Mouse (Mus musculus): ENCODE measurements at regions not wholly inside any gene's neighbourhood (a gene's known extent, or its start where the extent isn't known, plus 50 kb on each side); places are given as distances from the start of the nearest gene placed in this dataset.

GRCm38 (mm10) chr11:64321900-64322425 lies 113.2 kb upstream of the Hs3st3a1 start:
- no peak for TF ChIP-seq CTCF (IDR thresholded peaks at IDR 0.05)
- TF ChIP-seq EP300 (IDR thresholded peaks at IDR 0.05), result no peak
- Histone ChIP-seq H3K4me2 (replicated peaks; ENCODE audit: low read depth, low read length) (no peak overlapping the region), H3K27me3 (replicated peaks; ENCODE audit: insufficient read depth, low read length) (no peaks in the 10 kb centered on the region), H3K4me3 (ENCODE audit: low read depth, low read length) (no peak overlapping the region), H3K36me3 (ENCODE audit: insufficient read depth, low read length) (no peaks in the 10 kb centered on the region), H3K9me3 (ENCODE audit: low read length) (no peaks in the 10 kb centered on the region), H3K4me1 (ENCODE audit: insufficient read depth, low read depth, low read length) (no peaks in the 10 kb centered on the region), H3K9ac (replicated peaks; ENCODE audit: low read depth) (no peak overlapping the region), H3K27ac (ENCODE audit: low read length) (no peak overlapping the region)
- DNase-seq (ENCODE audit: low spot score) (no peak), ATAC-seq (no peak)
- 76% methylated on average over 8 of the region's 8 CpGs for WGBS

GRCm38 (mm10) chr11:64317458-64317857 lies 117.7 kb upstream of the Hs3st3a1 start:
- ATAC-seq (no peak), DNase-seq (ENCODE audit: low spot score) (no peak)
- no peaks in the 10 kb centered on the region for H3K27me3 ChIP-seq (replicated peaks; ENCODE audit: insufficient read depth, low read length)
- H3K9ac ChIP-seq (replicated peaks; ENCODE audit: low read depth), result no peak overlapping the region
- no peaks in the 10 kb centered on the region for H3K36me3 ChIP-seq (ENCODE audit: insufficient read depth, low read length)
- H3K27ac ChIP-seq (ENCODE audit: low read length), result no peak overlapping the region
- no peak overlapping the region for H3K4me3 ChIP-seq (ENCODE audit: low read depth, low read length)
- H3K4me2 ChIP-seq (replicated peaks; ENCODE audit: low read depth, low read length), result no peak overlapping the region
- no peaks in the 10 kb centered on the region for H3K4me1 ChIP-seq (ENCODE audit: insufficient read depth, low read depth, low read length)
- H3K9me3 ChIP-seq (ENCODE audit: low read length), result no peaks in the 10 kb centered on the region
- WGBS, result 78% methylated on average over 6 of the region's 6 CpGs
- no peak for TF ChIP-seq CTCF (IDR thresholded peaks at IDR 0.05)

GRCm38 (mm10) chr11:64314997-64315396 lies 120.1 kb upstream of the Hs3st3a1 start:
- ATAC-seq (peak; percentile 35; the same call in 1 of the 2 replicates), DNase-seq (ENCODE audit: low spot score) (peak; percentile 48)
- Histone ChIP-seq H3K9me3 (ENCODE audit: low read length) (no peaks in the 10 kb centered on the region), H3K9ac (replicated peaks; ENCODE audit: low read depth) (no peak overlapping the region), H3K4me1 (ENCODE audit: insufficient read depth, low read depth, low read length) (no peaks in the 10 kb centered on the region), H3K27me3 (replicated peaks; ENCODE audit: insufficient read depth, low read length) (no peaks in the 10 kb centered on the region), H3K4me3 (ENCODE audit: low read depth, low read length) (no peak overlapping the region), H3K27ac (ENCODE audit: low read length) (no peak overlapping the region), H3K4me2 (replicated peaks; ENCODE audit: low read depth, low read length) (no peak overlapping the region), H3K36me3 (ENCODE audit: insufficient read depth, low read length) (no peaks in the 10 kb centered on the region)
- TF ChIP-seq CTCF (IDR thresholded peaks at IDR 0.05) (no peak), EP300 (IDR thresholded peaks at IDR 0.05) (no peak)
- 43% methylated on average over 5 of the region's 5 CpGs for WGBS

- H3K27ac ChIP-seq (ENCODE audit: low read length), result no peak overlapping the region
- H3K4me2 ChIP-seq (replicated peaks; ENCODE audit: low read depth, low read length), result no peak overlapping the region
- no peak for TF ChIP-seq CTCF (IDR thresholded peaks at IDR 0.05)
- TF ChIP-seq EP300 (IDR thresholded peaks at IDR 0.05), result no peak
- H3K4me3 ChIP-seq (ENCODE audit: low read depth, low read length), result no peak overlapping the region
- H3K27me3 ChIP-seq (replicated peaks; ENCODE audit: insufficient read depth, low read length), result no peaks in the 10 kb centered on the region
- no peak overlapping the region for H3K9ac ChIP-seq (replicated peaks; ENCODE audit: low read depth)
- 56% methylated on average over 5 of the region's 5 CpGs for WGBS
- H3K36me3 ChIP-seq (ENCODE audit: insufficient read depth, low read length), result no peaks in the 10 kb centered on the region
- ATAC-seq (no peak), DNase-seq (ENCODE audit: low spot score) (no peak)
- no peaks in the 10 kb centered on the region for H3K9me3 ChIP-seq (ENCODE audit: low read length)
- H3K4me1 ChIP-seq (ENCODE audit: insufficient read depth, low read depth, low read length), result no peaks in the 10 kb centered on the region
Observed at GRCm38 (mm10) chr11:64313241-64313640, 121.9 kb upstream of the Hs3st3a1 start.

- no peaks in the 10 kb centered on the region for H3K36me3 ChIP-seq (ENCODE audit: insufficient read depth, low read length)
- no peaks in the 10 kb centered on the region for H3K9me3 ChIP-seq (ENCODE audit: low read length)
- no peaks in the 10 kb centered on the region for H3K4me1 ChIP-seq (ENCODE audit: insufficient read depth, low read depth, low read length)
- H3K27me3 ChIP-seq (replicated peaks; ENCODE audit: insufficient read depth, low read length), result no peaks in the 10 kb centered on the region
- peak; percentile 83 for ATAC-seq
- peak; percentile 35 for DNase-seq (ENCODE audit: low spot score)
- TF ChIP-seq EP300 (IDR thresholded peaks at IDR 0.05), result no peak
- TF ChIP-seq CTCF (IDR thresholded peaks at IDR 0.05), result no peak
- no peak overlapping the region for H3K4me2 ChIP-seq (replicated peaks; ENCODE audit: low read depth, low read length)
- no peak overlapping the region for H3K27ac ChIP-seq (ENCODE audit: low read length)
- H3K9ac ChIP-seq (replicated peaks; ENCODE audit: low read depth), result no peak overlapping the region
- no peak overlapping the region for H3K4me3 ChIP-seq (ENCODE audit: low read depth, low read length)
Observed at GRCm38 (mm10) chr11:64309881-64310280, 125.3 kb upstream of the Hs3st3a1 start.

- Histone ChIP-seq H3K4me3 (ENCODE audit: low read depth, low read length) (no peak overlapping the region), H3K27me3 (replicated peaks; ENCODE audit: insufficient read depth, low read length) (no peaks in the 10 kb centered on the region), H3K9ac (replicated peaks; ENCODE audit: low read depth) (no peak overlapping the region), H3K27ac (ENCODE audit: low read length) (no peak overlapping the region), H3K36me3 (ENCODE audit: insufficient read depth, low read length) (no peaks in the 10 kb centered on the region), H3K9me3 (ENCODE audit: low read length) (no peaks in the 10 kb centered on the region), H3K4me1 (ENCODE audit: insufficient read depth, low read depth, low read length) (no peaks in the 10 kb centered on the region), H3K4me2 (replicated peaks; ENCODE audit: low read depth, low read length) (no peak overlapping the region)
- no peak for TF ChIP-seq EP300 (IDR thresholded peaks at IDR 0.05)
- no peak for TF ChIP-seq CTCF (IDR thresholded peaks at IDR 0.05)
- ATAC-seq, result no peak
- DNase-seq (ENCODE audit: low spot score), result no peak
- 8% methylated on average over 5 of the region's 5 CpGs for WGBS
Observed at GRCm38 (mm10) chr11:64297825-64298224, 137.3 kb upstream of the Hs3st3a1 start.

- no peaks in the 10 kb centered on the region for H3K9me3 ChIP-seq (ENCODE audit: low read length)
- no peak overlapping the region for H3K27ac ChIP-seq (ENCODE audit: low read length)
- no peaks in the 10 kb centered on the region for H3K27me3 ChIP-seq (replicated peaks; ENCODE audit: insufficient read depth, low read length)
- ATAC-seq (no peak), DNase-seq (ENCODE audit: low spot score) (no peak)
- no peak overlapping the region for H3K4me3 ChIP-seq (ENCODE audit: low read depth, low read length)
- 81% methylated on average over 3 of the region's 3 CpGs for WGBS
- no peaks in the 10 kb centered on the region for H3K36me3 ChIP-seq (ENCODE audit: insufficient read depth, low read length)
- H3K4me2 ChIP-seq (replicated peaks; ENCODE audit: low read depth, low read length), result no peak overlapping the region
- no peaks in the 10 kb centered on the region for H3K4me1 ChIP-seq (ENCODE audit: insufficient read depth, low read depth, low read length)
- no peak for TF ChIP-seq CTCF (IDR thresholded peaks at IDR 0.05)
- TF ChIP-seq EP300 (IDR thresholded peaks at IDR 0.05), result no peak
- H3K9ac ChIP-seq (replicated peaks; ENCODE audit: low read depth), result no peak overlapping the region
Observed at GRCm38 (mm10) chr11:64288236-64288635, 146.9 kb upstream of the Hs3st3a1 start.
